15 mouse cellular contexts compared by ENCODE assay signal in genomic region chr9:115364919-115365861, GRCm38 (mm10). TPM values are rescaled to one million over a fixed set of nuclear protein-coding genes. Genes with fewer than 3 reads are reported as not detected.
DNase-seq lines count a peak whose midpoint lies in the region; ATAC-seq and TF ChIP-seq lines count a peak whose summit lies in the region.
"Had no signal": no experiment of that assay in that cellular context is flagged by ENCODE, and none has a peak within 500 bp of the region (broad histone marks: within the 10 kb centered on the region; RNA-seq: fewer than 3 reads in every experiment).

No protein-coding gene starts in this region.

- H3K4me2 ChIP-seq in liver, embryonic 14.5 days (ENCODE audit: low read depth), result no peak overlapping the region
- H3K4me2 ChIP-seq in forebrain, postnatal 0 days (ENCODE audit: low read depth), result no peak overlapping the region
- H3K4me2 ChIP-seq: limb, embryonic 12.5 days; neural tube, embryonic 12.5 days had no signal

- peak in 1 of 3 experiments; percentile 7 for DNase-seq in liver, embryonic 14.5 days (ENCODE audit: low read depth in 3 of 3, low spot score in 3 of 3)
- DNase-seq in liver (no peak), ES-CJ7 (ENCODE audit: low read depth, low spot score) (peak; percentile 35)
- DNase-seq in c-Kit-positive CD71-positive TER-119-positive erythroid progenitor cells, embryonic 14.5 days (ENCODE audit: low spot score), result peak; percentile 9
- DNase-seq in large intestine, adult 2 months (ENCODE audit: low read depth, low spot score), result peak; percentile 92
- DNase-seq in retina, embryonic 14.5 days (ENCODE audit: low spot score), result no peak
- no peak for DNase-seq in forebrain, postnatal 0 days
- DNase-seq in cerebellum, adult 9-10 months, result no peak
- DNase-seq: gastrocnemius, postnatal 25 days; heart, postnatal 10 days; layer of hippocampus, adult 9-11 months; right cerebral cortex, postnatal 14 days had no signal

- no peaks in the 10 kb centered on the region for H3K36me3 ChIP-seq in liver, embryonic 14.5 days (replicated peaks; ENCODE audit: control insufficient read depth, insufficient read depth, low read depth)
- no peaks in the 10 kb centered on the region for H3K36me3 ChIP-seq in forebrain, postnatal 0 days (ENCODE audit: insufficient read depth)
- H3K36me3 ChIP-seq: limb, embryonic 12.5 days; neural tube, embryonic 12.5 days had no signal

- no peak overlapping the region for H3K4me3 ChIP-seq in liver, embryonic 14.5 days (ENCODE audit: insufficient read depth in 1 of 2, low read depth in 2 of 2, low read length in 2 of 2)
- H3K4me3 ChIP-seq in forebrain, postnatal 0 days (ENCODE audit: low read depth, low read length), result no peak overlapping the region
- H3K4me3 ChIP-seq: erythroblast, embryonic 14.5 days; limb, embryonic 12.5 days; neural tube, embryonic 12.5 days had no signal

- H3K4me1 ChIP-seq in liver, embryonic 14.5 days (replicated peaks; ENCODE audit: control insufficient read depth in 2 of 2, insufficient read depth in 2 of 2, low read length in 1 of 2), result no peaks in the 10 kb centered on the region; a peak in 1 of 4 replicates
- H3K4me1 ChIP-seq in forebrain, postnatal 0 days (ENCODE audit: insufficient read depth), result no peaks in the 10 kb centered on the region
- H3K4me1 ChIP-seq: limb, embryonic 12.5 days; neural tube, embryonic 12.5 days had no signal

- H3K27ac ChIP-seq in liver, embryonic 14.5 days, result no peak overlapping the region
- no peak overlapping the region for H3K27ac ChIP-seq in forebrain, postnatal 0 days (ENCODE audit: low read depth, low read length)
- H3K27ac ChIP-seq: limb, embryonic 12.5 days; neural tube, embryonic 12.5 days had no signal

- no peak for TF ChIP-seq EP300 in liver, embryonic 14.5 days (IDR thresholded peaks at IDR 0.05; ENCODE audit: low read depth)

- 77% methylated on average over 16 of the region's 16 CpGs for WGBS in liver, embryonic 14.5 days (ENCODE audit: insufficient replicate concordance)
- WGBS in large intestine, adult 2 months, result 48% methylated on average over 16 of the region's 16 CpGs
- WGBS in forebrain, postnatal 0 days, result 92% methylated on average over 16 of the region's 16 CpGs

- no peaks in the 10 kb centered on the region for H3K9me3 ChIP-seq in liver, embryonic 14.5 days (ENCODE audit: control insufficient read depth, low read length)
- H3K9me3 ChIP-seq in forebrain, postnatal 0 days (ENCODE audit: low read length), result no peaks in the 10 kb centered on the region

- no peak for ATAC-seq in liver, embryonic 14.5 days (ENCODE audit: insufficient read depth)
- ATAC-seq in forebrain, postnatal 0 days, result no peak

- H3K27me3 ChIP-seq in liver, embryonic 14.5 days (ENCODE audit: control insufficient read depth, insufficient read depth, low read length), result no peaks in the 10 kb centered on the region
- no peaks in the 10 kb centered on the region for H3K27me3 ChIP-seq in forebrain, postnatal 0 days (ENCODE audit: insufficient read depth, low read length)
- H3K27me3 ChIP-seq: limb, embryonic 12.5 days; neural tube, embryonic 12.5 days had no signal

- no peak overlapping the region for H3K9ac ChIP-seq in liver, embryonic 14.5 days (replicated peaks)
- H3K9ac ChIP-seq in forebrain, postnatal 0 days, result no peak overlapping the region
- H3K9ac ChIP-seq: limb, embryonic 12.5 days; neural tube, embryonic 12.5 days had no signal

- TF ChIP-seq CTCF in liver, embryonic 14.5 days (IDR thresholded peaks at IDR 0.05; ENCODE audit: low read depth), result peak; percentile 55
- no peak for TF ChIP-seq CTCF in forebrain, postnatal 0 days (IDR thresholded peaks at IDR 0.05; ENCODE audit: low read depth)

RNA-seq across cellular contexts. Expression of gene Stt3b, which starts 55.0 kb away (rescaled TPM):
- polyA plus RNA-seq in liver, embryonic 14.5 days (2012; rRNA removed), result 18.4 and 24.6 TPM in 2 replicates
- polyA plus RNA-seq in liver, embryonic 14.5 days (2014; fragmentation: Nextera tagmentation; extraction: Ambion mirVana), result 64.4 and 72.6 TPM in 2 replicates
- 60.6 and 79.4 TPM in 2 replicates for polyA plus RNA-seq in large intestine, adult 2 months (2012; rRNA removed)
- total RNA-seq in forebrain, postnatal 0 days (2014; rRNA removed), result 73.3 and 80.8 TPM in 2 replicates
- 44.6 and 53.5 TPM in 2 replicates for polyA plus RNA-seq in forebrain, postnatal 0 days (2015; fragmentation: Nextera tagmentation; extraction: Ambion mirVana)

Comparison
In these comparisons a context has a peak if more than half of its experiments do, and no peak if none do; other contexts are left out.
1. DNase-seq: peak in ES-CJ7 (single experiment), c-Kit-positive CD71-positive TER-119-positive erythroid progenitor cells, embryonic 14.5 days (single experiment) and large intestine, adult 2 months (single experiment); none in liver (single experiment), retina, embryonic 14.5 days (single experiment), forebrain, postnatal 0 days (single experiment) and cerebellum, adult 9-10 months (single experiment).